In the genomic region with DNA sequence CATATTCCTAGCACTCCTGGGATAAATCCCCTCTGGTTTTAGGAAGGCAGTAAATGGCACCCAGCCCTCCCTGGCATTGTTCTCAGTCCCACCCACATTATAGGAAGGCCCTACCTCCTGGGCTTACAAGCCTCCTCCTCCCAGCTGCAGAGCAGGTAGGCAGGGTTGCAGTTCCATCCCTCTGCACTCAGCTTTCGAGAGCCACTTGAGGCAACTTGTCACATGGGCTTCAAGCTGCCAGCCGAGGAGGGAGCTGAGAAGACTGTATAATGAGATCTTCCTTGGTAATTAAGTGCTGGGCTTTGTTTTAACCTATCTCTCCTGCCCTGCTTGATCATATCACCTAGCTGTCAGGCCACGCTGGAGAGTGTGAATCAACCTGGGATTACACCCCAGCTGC, we compare ENCODE assay signal across 12 mouse cellular contexts. TPM values are rescaled to one million over a fixed set of nuclear protein-coding genes. Genes with fewer than 3 reads are reported as not detected.
DNase-seq lines count a peak whose midpoint lies in the region; ATAC-seq lines count a peak whose summit lies in the region.
"Had no signal": no experiment of that assay in that cellular context is flagged by ENCODE, and none has a peak within 500 bp of the region (broad histone marks: within the 10 kb centered on the region; RNA-seq: fewer than 3 reads in every experiment).

No protein-coding gene starts in this region.

- peak overlapping the region; percentile 80 for H3K27ac ChIP-seq in heart, embryonic 15.5 days
- peak overlapping the region; percentile 40; the same call in 1 of the 2 replicates for H3K27ac ChIP-seq in forebrain, embryonic 13.5 days
- no peak overlapping the region for H3K27ac ChIP-seq in intestine, embryonic 16.5 days (ENCODE audit: low read length)
- peak overlapping the region; percentile 76 for H3K27ac ChIP-seq in macrophage
- H3K27ac ChIP-seq: embryonic facial prominence, embryonic 12.5 days had no signal

- no peak for DNase-seq in heart, adult 9 months (ENCODE audit: low spot score in 2 of 2)
- DNase-seq in frontal cortex, postnatal 10 days (ENCODE audit: low spot score in 2 of 2) = no peak
- DNase-seq in spleen, postnatal 4 days (ENCODE audit: low spot score in 2 of 2) = no peak
- no peak for DNase-seq in layer of hippocampus, adult 8-10 months (ENCODE audit: low spot score in 2 of 2)
- DNase-seq: adrenal gland, postnatal 36 days; cerebellum, adult 9-10 months; layer of hippocampus, adult 9-11 months had no signal

- 0 out of 2 replicates have a peak overlapping the region, but pooled peaks have one; percentile 78 for H3K4me2 ChIP-seq in heart, embryonic 15.5 days
- H3K4me2 ChIP-seq in forebrain, embryonic 13.5 days = no peak overlapping the region
- no peak overlapping the region for H3K4me2 ChIP-seq in intestine, embryonic 16.5 days (ENCODE audit: low read depth, low read length)
- H3K4me2 ChIP-seq: embryonic facial prominence, embryonic 12.5 days had no signal

- no peaks in the 10 kb centered on the region for H3K9me3 ChIP-seq in heart, embryonic 15.5 days (replicated peaks)
- no peaks in the 10 kb centered on the region for H3K9me3 ChIP-seq in forebrain, embryonic 13.5 days (replicated peaks)
- no peaks in the 10 kb centered on the region for H3K9me3 ChIP-seq in intestine, embryonic 16.5 days (ENCODE audit: control insufficient read depth, low read length)
- H3K9me3 ChIP-seq: embryonic facial prominence, embryonic 12.5 days had no signal

- no peaks in the 10 kb centered on the region for H3K36me3 ChIP-seq in heart, embryonic 15.5 days
- H3K36me3 ChIP-seq in forebrain, embryonic 13.5 days (ENCODE audit: poor library complexity, severe bottlenecking) = no peaks in the 10 kb centered on the region
- no peaks in the 10 kb centered on the region for H3K36me3 ChIP-seq in intestine, embryonic 16.5 days (ENCODE audit: control insufficient read depth, insufficient read depth, low read length)
- no peaks in the 10 kb centered on the region for H3K36me3 ChIP-seq in macrophage (ENCODE audit: inconsistent target)
- H3K36me3 ChIP-seq: embryonic facial prominence, embryonic 12.5 days had no signal

- H3K9ac ChIP-seq in heart, embryonic 15.5 days = no peak overlapping the region
- no peak overlapping the region for H3K9ac ChIP-seq in forebrain, embryonic 13.5 days
- peak overlapping the region; percentile 3; the same call in 1 of the 2 replicates for H3K9ac ChIP-seq in intestine, embryonic 16.5 days (ENCODE audit: low read depth, low read length)
- H3K9ac ChIP-seq: embryonic facial prominence, embryonic 12.5 days had no signal

- H3K79me2 ChIP-seq in macrophage (ENCODE audit: inconsistent target) = no peaks in the 10 kb centered on the region

- H3K4me3 ChIP-seq in heart, embryonic 15.5 days = no peak overlapping the region
- H3K4me3 ChIP-seq in forebrain, embryonic 13.5 days = no peak overlapping the region
- H3K4me3 ChIP-seq in intestine, embryonic 16.5 days (ENCODE audit: low read length) = no peak overlapping the region
- no peak overlapping the region for H3K4me3 ChIP-seq in macrophage (ENCODE audit: inconsistent target)
- H3K4me3 ChIP-seq: embryonic facial prominence, embryonic 12.5 days had no signal

- ATAC-seq in heart, embryonic 15.5 days (replicated peaks; ENCODE audit: insufficient number of reproducible peaks, insufficient read depth, low FRiP score, low read depth) = no peak
- peak; percentile 61 for ATAC-seq in forebrain, embryonic 13.5 days
- ATAC-seq in intestine, embryonic 16.5 days = no peak

- H3K4me1 ChIP-seq in heart, embryonic 15.5 days (replicated peaks) = peaks cover 53% of the 10 kb centered on the region
- peaks cover 27% of the 10 kb centered on the region for H3K4me1 ChIP-seq in forebrain, embryonic 13.5 days
- peaks cover 40% of the 10 kb centered on the region for H3K4me1 ChIP-seq in intestine, embryonic 16.5 days (ENCODE audit: control insufficient read depth, insufficient read depth, low read length)

- WGBS in heart, embryonic 15.5 days = 21% methylated on average over 3 of the region's 3 CpGs
- 18% methylated on average over 3 of the region's 3 CpGs for WGBS in forebrain, embryonic 13.5 days
- WGBS in intestine, embryonic 16.5 days = 35% methylated on average over 3 of the region's 3 CpGs
- WGBS in macrophage (ENCODE audit: missing documents) = 16% methylated on average over 3 of the region's 3 CpGs

- no peaks in the 10 kb centered on the region for H3K27me3 ChIP-seq in heart, embryonic 15.5 days
- peaks cover 28% of the 10 kb centered on the region for H3K27me3 ChIP-seq in forebrain, embryonic 13.5 days
- H3K27me3 ChIP-seq in intestine, embryonic 16.5 days (replicated peaks; ENCODE audit: control insufficient read depth, insufficient read depth, low read length) = no peaks in the 10 kb centered on the region

RNA-seq across cellular contexts. Expression of gene Tlr5, which starts 1.4 kb away (rescaled TPM):
- polyA plus RNA-seq in heart, embryonic 15.5 days (2015; fragmentation: Nextera tagmentation; extraction: Ambion mirVana) = 1.8 and 2.4 TPM in 2 replicates
- 0.13 and 0.34 TPM in 2 replicates for polyA plus RNA-seq in forebrain, embryonic 13.5 days (2015; fragmentation: Nextera tagmentation; extraction: Ambion mirVana)
- polyA plus RNA-seq in intestine, embryonic 16.5 days (2015; fragmentation: Nextera tagmentation; extraction: Ambion mirVana) = 4.6 and 4.8 TPM in 2 replicates
- 10 to 100 TPM in 3 of 26 experiments, 1 to 10 TPM in 10, under 1 TPM in 8, not detected in 5; 0.19 to 18.4 (median 3.9) TPM for total RNA-seq in macrophage (2018; cell fraction: chromatin; rRNA removed)
- 1 to 10 TPM in 13 of 26 experiments, under 1 TPM in 13; 0.06 to 3.7 (median 1.3) TPM for total RNA-seq in macrophage (2018; cell fraction: cytosol; rRNA removed)
- total RNA-seq in macrophage (2018; cell fraction: nucleus; rRNA removed) = 10 to 100 TPM in 6 of 26 experiments, 1 to 10 TPM in 9, under 1 TPM in 10, not detected in 1; 0.12 to 22.8 (median 1.7) TPM
- polyA plus RNA-seq in macrophage (2018) = 2.0 to 4.6 TPM (median 2.6 TPM) in 3 replicates
- total RNA-seq in layer of hippocampus, adult 8-10 months (2022) = under 1 TPM; 0.18 to 0.55 (median 0.38) TPM
